Mouse (Mus musculus) cortical plate, adult 2 months (tissue): ENCODE results near the gene Nup210.

Experiments used
- CTCF ChIP-seq: fragments of 200-500 bp; IDR thresholded peaks from 2 replicates; pipeline ENCODE4 v1.5.1; 2011; ENCODE audit warnings: mild to moderate bottlenecking, control low read depth, low read length; ENCODE audit not compliant: insufficient read depth; ENCODE audit errors: extremely low read depth
- POLR2A ChIP-seq: fragments of 200-500 bp; IDR thresholded peaks from 2 replicates; pipeline ENCODE4 v1.6.1; 2011; ENCODE audit warnings: mild to moderate bottlenecking, low read length, control low read depth; ENCODE audit not compliant: insufficient read depth; ENCODE audit errors: extremely low read depth

DNA sequence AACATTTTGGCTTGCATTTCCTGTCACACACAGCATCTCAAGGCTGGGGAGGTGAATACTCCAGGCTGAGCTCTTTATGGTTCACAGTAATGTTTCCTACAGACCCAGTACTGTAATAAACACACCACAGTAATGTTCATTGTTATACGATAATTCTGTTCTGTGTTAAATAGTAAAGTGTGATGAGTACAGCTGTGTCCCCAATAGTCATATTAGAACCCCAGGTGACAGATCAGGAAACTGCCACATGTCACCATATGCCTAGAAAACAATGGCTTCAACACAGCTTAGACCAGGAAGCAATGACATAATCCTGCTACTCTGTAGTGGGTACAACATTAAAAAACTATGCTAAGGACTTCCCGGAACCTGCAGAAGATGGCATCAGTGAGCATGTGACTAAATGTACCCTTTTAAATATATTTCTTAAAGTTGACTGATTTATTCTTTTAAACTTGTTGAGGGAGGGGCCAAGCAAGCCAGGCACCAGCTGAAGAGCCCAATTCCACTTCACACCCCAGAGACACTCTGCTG is 7.6 kb downstream of the Nup210 start:
- TF ChIP-seq CTCF (no peak), POLR2A (no peak)
